Mouse (Mus musculus) urinary bladder, postnatal 36 days (tissue): ENCODE data around the gene Ttbk1.
A peak's percentile ranks its signal among the peaks of the same experiment; 100 is the strongest.

ENCODE experiments used
- DNase-seq, 2 experiments: peaks; one replicate each; pipeline ENCODE4 v3.0.0; 2022; ENCODE audit warnings: low spot score in 2 of 2, mixed read lengths in 1 of 2

The Ttbk1 gene

DNA sequence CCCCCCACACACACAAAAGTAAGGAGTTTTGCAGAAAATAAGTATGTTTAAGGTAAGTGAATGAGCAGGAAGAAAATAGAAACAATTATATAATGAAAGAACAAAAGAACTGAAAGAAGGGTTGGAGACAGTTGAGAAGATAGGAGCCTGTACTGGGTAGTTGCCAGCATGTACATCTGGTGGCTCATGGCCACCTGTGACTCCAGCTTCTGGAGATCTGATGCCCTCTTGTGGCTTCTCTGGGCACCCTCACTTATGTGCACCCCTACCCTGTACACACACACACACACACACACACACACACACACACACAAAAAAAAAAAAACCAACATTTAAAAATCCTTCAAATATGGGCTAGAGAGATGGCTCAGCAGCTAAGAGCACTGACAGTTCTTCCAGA is 67.8 kb downstream of the Ttbk1 start:
- no peak for DNase-seq

DNA sequence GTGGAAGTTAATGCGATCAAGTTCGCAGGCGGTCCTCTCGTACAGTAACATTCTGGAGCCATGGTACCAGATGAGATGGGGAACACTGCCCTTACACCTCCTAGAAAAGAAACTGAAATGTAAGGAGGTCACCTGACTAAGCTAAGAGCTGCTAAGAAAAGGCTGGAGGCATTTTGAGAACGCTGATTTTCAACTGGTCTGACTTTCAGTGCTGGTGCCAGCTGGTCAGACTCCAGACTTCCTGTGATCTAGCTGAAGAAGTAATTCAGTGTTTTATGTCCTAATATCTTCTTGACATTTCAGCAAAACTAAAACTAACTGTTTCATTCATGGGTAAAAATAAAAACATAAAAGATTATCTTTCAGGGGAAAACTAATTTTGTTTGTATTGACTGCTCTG is 68.8 kb downstream of the Ttbk1 start:
- DNase-seq = peak in 1 of 2 experiments; percentile 36

DNA sequence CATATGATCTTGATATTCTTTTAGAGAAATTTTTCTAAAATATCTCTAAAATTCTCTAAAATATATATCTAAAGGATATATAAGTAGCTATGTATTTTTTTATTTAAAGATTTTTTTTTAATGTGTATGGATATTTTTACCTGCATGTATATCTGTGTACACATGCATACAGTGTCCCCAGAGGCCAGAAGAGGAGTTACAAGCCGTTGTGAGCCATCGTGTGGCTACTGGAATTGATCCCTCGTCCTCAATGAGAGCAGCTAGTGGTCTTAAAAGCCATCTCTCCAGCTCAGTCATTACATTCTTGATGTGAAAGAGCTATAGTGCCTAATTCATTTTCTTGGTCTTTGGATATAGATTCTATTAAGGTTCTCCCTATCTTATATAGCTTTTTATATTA is 79.0 kb downstream of the Ttbk1 start:
- no peak for DNase-seq

DNA sequence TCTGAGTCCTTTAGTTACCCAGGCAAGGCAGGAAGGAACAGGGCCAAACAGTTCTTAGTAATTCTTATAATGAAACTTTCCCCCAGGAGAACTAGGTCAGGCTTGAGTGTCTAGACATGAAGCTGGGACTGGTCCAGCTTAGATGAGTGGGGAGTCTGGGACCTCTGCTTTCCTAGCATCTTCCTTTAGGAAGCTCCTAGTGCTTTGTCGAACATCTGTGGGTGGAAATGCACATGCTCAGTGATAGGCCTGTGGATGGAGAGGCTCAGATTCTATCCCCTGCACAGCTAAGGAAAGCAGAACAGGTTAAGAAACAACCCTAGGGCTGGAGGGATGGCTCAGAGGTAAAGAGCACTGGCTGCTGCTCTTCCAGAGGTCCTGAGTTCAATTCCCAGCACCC is 92.8 kb downstream of the Ttbk1 start:
- no peak for DNase-seq

GRCm38 (mm10) chr17:46393012-46393411 is 94.5 kb downstream of the Ttbk1 start:
- DNase-seq = peak; percentile 17 to 27
